In the genomic region with DNA sequence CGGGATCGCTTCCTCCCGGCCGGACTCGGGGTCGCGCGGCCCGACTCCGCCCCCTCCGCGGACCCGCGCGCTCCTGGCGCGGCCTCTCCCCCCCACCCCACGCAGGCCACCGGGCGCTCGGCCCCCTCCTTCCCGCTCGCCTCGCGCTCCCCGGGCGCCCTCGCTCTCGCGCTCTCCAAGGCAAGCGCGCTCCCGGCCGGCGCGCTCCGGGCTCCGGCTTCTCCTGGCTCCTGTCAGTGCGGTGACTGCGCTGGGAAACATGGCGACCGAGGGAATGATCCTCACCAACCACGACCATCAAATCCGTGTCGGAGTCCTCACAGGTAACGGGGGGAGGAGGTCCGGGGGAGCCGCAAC, we compare ENCODE assay signal across 8 mouse cellular contexts. TPM values are rescaled to one million over a fixed set of nuclear protein-coding genes. Genes with fewer than 3 reads are reported as not detected.
DNase-seq lines count a peak whose midpoint lies in the region; ATAC-seq and TF ChIP-seq lines count a peak whose summit lies in the region.

No protein-coding gene starts in this region.

- TF ChIP-seq CTCF in MEL (IDR thresholded peaks at IDR 0.05 in 2 of 3, conservative IDR thresholded peaks at IDR 0.05 in 1 of 3; ENCODE audit: control insufficient read depth in 1 of 3, insufficient read depth in 1 of 3, low read depth in 2 of 3, low read length in 3 of 3, poor library complexity in 1 of 3, severe bottlenecking in 1 of 3) = no peak

- 0 out of 4 replicates have a peak, but pooled peaks of 1 of the 2 experiments have one; percentile 3 for TF ChIP-seq EP300 in MEL (IDR thresholded peaks at IDR 0.05; ENCODE audit: low read depth in 1 of 2, low read length in 2 of 2)

- DNase-seq in MEL (ENCODE audit: low read depth, low spot score) = peak; percentile 85
- DNase-seq in brain, adult 2 months (ENCODE audit: low read depth, low spot score) = peak; percentile 97
- peak; percentile 46 for DNase-seq in fibroblast of lung, adult 2 months (ENCODE audit: low read depth)
- DNase-seq in layer of hippocampus, adult 11-12 months (ENCODE audit: low spot score) = peak; percentile 85
- DNase-seq in yolk sac, embryonic 10.5 days (ENCODE audit: low spot score) = no peak

- no peaks in the 10 kb centered on the region for H3K9me3 ChIP-seq in MEL (replicated peaks; ENCODE audit: insufficient read depth, low read length)
- H3K9me3 ChIP-seq in heart, embryonic 16.5 days (replicated peaks; ENCODE audit: control insufficient read depth, low read length) = no peaks in the 10 kb centered on the region
- no peaks in the 10 kb centered on the region for H3K9me3 ChIP-seq in liver, embryonic 16.5 days (replicated peaks; ENCODE audit: control insufficient read depth, low read length)
- H3K9me3 ChIP-seq in neural tube, embryonic 15.5 days (replicated peaks) = no peaks in the 10 kb centered on the region

- TF ChIP-seq RAD21 in MEL (IDR thresholded peaks at IDR 0.05; ENCODE audit: low read depth, low read length) = no peak

- H3K27ac ChIP-seq in MEL (ENCODE audit: control insufficient read depth, low read depth, low read length) = peak overlapping the region; percentile 84
- peak overlapping the region; percentile 99 for H3K27ac ChIP-seq in heart, embryonic 16.5 days (ENCODE audit: low read length)
- H3K27ac ChIP-seq in liver, embryonic 16.5 days (ENCODE audit: low read length) = peak overlapping the region; percentile 92
- H3K27ac ChIP-seq in neural tube, embryonic 15.5 days (replicated peaks) = peak overlapping the region; percentile 99

- peaks cover 0 to 17% of the 10 kb centered on the region in 2 experiments; a peak in 2 of 4 replicates for H3K36me3 ChIP-seq in MEL (ENCODE audit: control insufficient read depth in 1 of 2, insufficient read depth in 2 of 2, low read length in 2 of 2)
- no peaks in the 10 kb centered on the region for H3K36me3 ChIP-seq in heart, embryonic 16.5 days (ENCODE audit: control insufficient read depth, insufficient read depth)
- no peaks in the 10 kb centered on the region for H3K36me3 ChIP-seq in liver, embryonic 16.5 days (ENCODE audit: control insufficient read depth, insufficient read depth)
- H3K36me3 ChIP-seq in neural tube, embryonic 15.5 days = no peaks in the 10 kb centered on the region

- peak overlapping the region; percentile 75 to 98 for H3K4me3 ChIP-seq in MEL (ENCODE audit: control insufficient read depth in 1 of 2, insufficient read depth in 1 of 2, low read depth in 2 of 2, low read length in 2 of 2)
- H3K4me3 ChIP-seq in heart, embryonic 16.5 days (ENCODE audit: low read length) = peak overlapping the region; percentile 98
- peak overlapping the region; percentile 86 for H3K4me3 ChIP-seq in liver, embryonic 16.5 days (ENCODE audit: low read depth, low read length)
- H3K4me3 ChIP-seq in neural tube, embryonic 15.5 days (replicated peaks) = peak overlapping the region; percentile 98

- H3K9ac ChIP-seq in MEL (ENCODE audit: control insufficient read depth, low read depth, low read length, poor library complexity, severe bottlenecking) = peak overlapping the region; percentile 96
- H3K9ac ChIP-seq in heart, embryonic 16.5 days (ENCODE audit: low read length) = peak overlapping the region; percentile 94
- H3K9ac ChIP-seq in liver, embryonic 16.5 days (ENCODE audit: low read depth, low read length) = peak overlapping the region; percentile 78
- peak overlapping the region; percentile 97 for H3K9ac ChIP-seq in neural tube, embryonic 15.5 days (replicated peaks)

- no peak; a peak in 1 of 4 replicates for TF ChIP-seq POLR2A in MEL (IDR thresholded peaks at IDR 0.05; ENCODE audit: control insufficient read depth in 1 of 2, insufficient read depth in 1 of 2, low read depth in 1 of 2, low read length in 2 of 2, poor library complexity in 1 of 2)

- peak; percentile 86 for ATAC-seq in heart, embryonic 16.5 days (replicated peaks; ENCODE audit: extremely low read depth, insufficient read depth, low FRiP score)
- ATAC-seq in liver, embryonic 16.5 days (ENCODE audit: low read depth) = peak; percentile 74
- ATAC-seq in neural tube, embryonic 15.5 days (ENCODE audit: low FRiP score) = peak; percentile 92

- WGBS in heart, embryonic 16.5 days = under 1% methylated on average over 46 of the region's 48 CpGs
- under 1% methylated on average over 40 of the region's 48 CpGs for WGBS in liver, embryonic 16.5 days (ENCODE audit: insufficient replicate concordance)
- under 1% methylated on average over 33 of the region's 48 CpGs for WGBS in neural tube, embryonic 15.5 days

- H3K27me3 ChIP-seq in MEL (ENCODE audit: control insufficient read depth in 1 of 2, insufficient read depth in 2 of 2, low read length in 2 of 2) = no peaks in the 10 kb centered on the region
- H3K27me3 ChIP-seq in heart, embryonic 16.5 days (ENCODE audit: control insufficient read depth, insufficient read depth, low read length) = no peaks in the 10 kb centered on the region
- H3K27me3 ChIP-seq in liver, embryonic 16.5 days (ENCODE audit: control insufficient read depth, insufficient read depth, low read depth, low read length) = no peaks in the 10 kb centered on the region
- no peaks in the 10 kb centered on the region for H3K27me3 ChIP-seq in neural tube, embryonic 15.5 days (replicated peaks)

- peaks cover 13 to 16% of the 10 kb centered on the region in 2 experiments for H3K4me1 ChIP-seq in MEL (ENCODE audit: control insufficient read depth in 1 of 2, insufficient read depth in 2 of 2, low read length in 2 of 2)
- peaks cover 3% of the 10 kb centered on the region for H3K4me1 ChIP-seq in heart, embryonic 16.5 days (ENCODE audit: control insufficient read depth, insufficient read depth, low read length)
- H3K4me1 ChIP-seq in liver, embryonic 16.5 days (ENCODE audit: control insufficient read depth, low read depth, low read length) = no peaks in the 10 kb centered on the region
- H3K4me1 ChIP-seq in neural tube, embryonic 15.5 days = peaks cover 9% of the 10 kb centered on the region

- peak overlapping the region; percentile 86 for H3K4me2 ChIP-seq in heart, embryonic 16.5 days (ENCODE audit: low read depth, low read length)
- peak overlapping the region; percentile 88 for H3K4me2 ChIP-seq in liver, embryonic 16.5 days (ENCODE audit: low read depth, low read length)
- H3K4me2 ChIP-seq in neural tube, embryonic 15.5 days = peak overlapping the region; percentile 67

- H3K79me2 ChIP-seq in MEL (ENCODE audit: control insufficient read depth, insufficient read depth, low read length, poor library complexity) = peaks cover 32% of the 10 kb centered on the region

TF ChIP-seq in MEL, 35 proteins besides CTCF, POLR2A, EP300 and RAD21:
- TF ChIP-seq BHLHE40 (IDR thresholded peaks at IDR 0.05; ENCODE audit: borderline replicate concordance, low read depth, low read length) (no peak), MXI1 (IDR thresholded peaks at IDR 0.05; ENCODE audit: low read depth, low read length) (peak; percentile 57), ETS1 (IDR thresholded peaks at IDR 0.05; ENCODE audit: low read depth, low read length) (0 out of 2 replicates have a peak, but pooled peaks have one; percentile 1), MAZ (IDR thresholded peaks at IDR 0.05; ENCODE audit: low read depth, low read length) (peak; percentile 54; the same call in 1 of the 2 replicates), SIN3A (IDR thresholded peaks at IDR 0.05; ENCODE audit: low read length) (peak; percentile 41; the same call in 1 of the 2 replicates), ZNF384 (IDR thresholded peaks at IDR 0.05; ENCODE audit: low read depth, low read length) (no peak)

RNA-seq across cellular contexts. Expression of a gene that starts 0.3 kb away (rescaled TPM):
- 23.1 and 26.4 TPM in 2 replicates for total RNA-seq in MEL (2012; rRNA removed)
- 10 to 100 TPM in 1 of 2 experiments, not detected in 1; 30.5 TPM for polyA plus RNA-seq in MEL (2012; ENCODE audit: insufficient read depth in 1 of 2, insufficient read length in 2 of 2, low read depth in 1 of 2, low replicate concordance in 2 of 2, missing spikeins in 1 of 2)
- 14.4 and 14.7 TPM in 2 replicates for polyA plus RNA-seq in heart, embryonic 16.5 days (2015; fragmentation: Nextera tagmentation; extraction: Ambion mirVana)
- polyA plus RNA-seq in liver, embryonic 16.5 days (2015; fragmentation: Nextera tagmentation; extraction: Ambion mirVana) = 4.7 and 6.3 TPM in 2 replicates
- polyA plus RNA-seq in neural tube, embryonic 15.5 days (2015; fragmentation: Nextera tagmentation; extraction: Ambion mirVana) = 49.3 and 64.6 TPM in 2 replicates

RNA-seq across cellular contexts. Expression of a gene that starts 32.5 kb away (rescaled TPM):
- not detected in 2 replicates for total RNA-seq in MEL (2012; rRNA removed)
- not detected for polyA plus RNA-seq in MEL (2012; ENCODE audit: insufficient read depth in 1 of 2, insufficient read length in 2 of 2, low read depth in 1 of 2, low replicate concordance in 2 of 2, missing spikeins in 1 of 2)
- polyA plus RNA-seq in heart, embryonic 16.5 days (2015; fragmentation: Nextera tagmentation; extraction: Ambion mirVana) = not detected in 2 replicates
- not detected in 2 replicates for polyA plus RNA-seq in liver, embryonic 16.5 days (2015; fragmentation: Nextera tagmentation; extraction: Ambion mirVana)
- polyA plus RNA-seq in neural tube, embryonic 15.5 days (2015; fragmentation: Nextera tagmentation; extraction: Ambion mirVana) = not detected in 2 replicates
